Comparison of ENCODE assay signal across 20 mouse cellular contexts in the genomic region with DNA sequence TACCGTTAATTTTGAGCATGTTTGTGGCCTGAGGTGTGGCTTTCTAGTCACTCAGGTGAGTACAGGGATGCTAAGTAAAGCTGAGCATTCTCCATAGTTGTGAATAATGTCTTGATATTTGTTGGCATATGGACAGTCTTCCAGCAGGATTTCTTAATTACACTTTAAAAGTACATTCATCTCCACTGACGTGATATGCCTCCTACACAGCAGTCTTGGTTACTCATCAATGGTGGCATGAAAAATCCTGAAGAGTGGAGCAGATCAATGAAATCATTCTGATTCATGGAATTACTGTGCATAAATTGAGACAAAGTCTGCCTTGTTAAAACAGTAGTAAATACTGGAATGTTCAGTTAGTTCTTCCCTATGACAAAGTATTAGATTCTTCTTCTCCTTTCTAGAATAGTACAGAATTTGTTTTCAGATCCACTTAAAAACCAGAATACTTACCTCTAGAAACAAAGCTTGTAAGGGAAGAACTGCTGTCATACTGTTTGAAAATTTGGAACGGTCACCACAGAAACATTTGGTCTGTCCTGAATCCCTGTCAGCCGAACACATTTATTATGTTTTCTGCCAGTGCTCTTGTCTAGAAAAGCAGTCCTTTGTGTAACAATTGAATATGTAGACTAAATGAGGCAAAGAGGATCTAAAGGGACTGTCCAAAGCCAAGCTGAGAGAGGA.
DNase-seq lines count a peak whose midpoint lies in the region; ATAC-seq lines count a peak whose summit lies in the region.
"Had no signal": no experiment of that assay in that cellular context is flagged by ENCODE, and none has a peak within 500 bp of the region (broad histone marks: within the 10 kb centered on the region; RNA-seq: fewer than 3 reads in every experiment).

No protein-coding gene starts in this region.

- no peak for DNase-seq in cerebellum, postnatal 36 days
- DNase-seq in right cerebral cortex, adult 2 months (ENCODE audit: low spot score in 2 of 2) = peak; percentile 16 to 20
- DNase-seq in right cerebral cortex, postnatal 25 days = no peak
- DNase-seq in telencephalon, adult 2 months (ENCODE audit: low read depth, low spot score) = peak; percentile 29
- DNase-seq: adrenal gland, postnatal 10 days; adrenal gland, postnatal 36 days; cerebellum, adult 9-11 months; cerebellum, postnatal 25 days; forebrain, postnatal 0 days; gastrocnemius, postnatal 10 days; gastrocnemius, postnatal 36 days; heart, adult 11 months; heart, postnatal 36 days; kidney, adult 11 months had no signal

- peak; percentile 56; the same call in 1 of the 2 replicates for ATAC-seq in cerebellum, adult (ENCODE audit: insufficient number of reproducible peaks, low FRiP score, low TSS enrichment)
- ATAC-seq in granulocyte monocyte progenitor cell, adult 5-6 weeks (replicated peaks; ENCODE audit: poor library complexity, severe bottlenecking) = no peak
- ATAC-seq: forebrain, embryonic 14.5 days; forebrain, postnatal 0 days; hindbrain, embryonic 16.5 days; intestine, embryonic 15.5 days; Patski had no signal

Comparison
In these comparisons a context has a peak if more than half of its experiments do, and no peak if none do; other contexts are left out.
1. DNase-seq: peak in right cerebral cortex, adult 2 months (2 of 2) and telencephalon, adult 2 months (single experiment); none in cerebellum, postnatal 36 days (0 of 2) and right cerebral cortex, postnatal 25 days (single experiment).